Mouse (Mus musculus): Measurements from ENCODE around the gene Abhd13. TPM values are rescaled to one million over a fixed set of nuclear protein-coding genes. Genes with fewer than 3 reads are reported as not detected.
A peak's percentile ranks its signal among the peaks of the same experiment; 100 is the strongest.

The Abhd13 gene
- polyA plus RNA-seq (2012; rRNA removed), result 12.9 and 13.0 TPM in 2 replicates

DNA sequence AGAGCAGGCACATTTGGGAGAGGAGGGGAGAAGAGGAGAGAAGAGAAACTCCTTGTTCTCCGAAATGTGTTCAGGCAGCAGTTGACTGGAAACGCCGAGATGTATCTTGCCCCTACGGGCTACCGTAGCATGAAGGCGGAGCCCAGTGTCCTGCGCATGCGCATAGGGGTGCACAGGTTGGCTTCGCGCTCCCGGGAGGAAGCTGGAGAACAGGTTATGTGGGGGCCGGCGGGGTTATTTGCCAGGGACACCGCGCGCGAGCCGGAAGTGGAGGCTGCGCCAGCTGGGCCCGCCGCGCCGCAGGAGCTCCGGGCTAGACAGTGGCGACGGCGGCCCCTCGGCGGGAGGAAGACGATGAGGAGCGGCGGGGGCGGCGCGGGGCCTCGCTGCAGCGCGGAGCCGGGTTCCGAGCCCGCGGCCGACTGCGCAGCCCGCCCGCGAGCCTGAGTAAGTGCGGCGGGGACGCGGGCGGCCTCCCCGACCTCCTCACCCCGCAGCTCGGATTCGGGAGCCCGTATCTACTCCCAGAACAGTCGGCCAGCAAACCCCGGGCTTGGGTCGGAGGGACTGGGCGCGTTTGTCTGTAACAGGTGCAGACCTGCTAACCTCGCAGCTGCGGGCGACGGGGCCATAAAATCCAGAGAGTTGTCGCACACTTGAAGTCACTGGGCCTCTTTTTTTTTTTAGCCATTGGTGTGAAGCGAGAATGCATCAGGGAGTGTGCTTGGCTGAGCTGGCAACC, at the start of gene Abhd13, which contains the start of gene Lig4:
TSS of gene Abhd13 (plus strand) at position 135 of the 742 bp plus-strand sequence.
TSS of gene Lig4 (minus strand) at position 114 of the 742 bp plus-strand sequence.
- peaks cover 13% of the 10 kb centered on the region for H3K4me1 ChIP-seq (ENCODE audit: control insufficient read depth, insufficient read depth, low read length)
- 0 out of 2 replicates have a peak within 1 kb of the TSS, but pooled peaks have one; percentile 44 for H3K27ac ChIP-seq (ENCODE audit: insufficient read depth, low read length)
- peak within 1 kb of the TSS; percentile 91 for H3K4me3 ChIP-seq (ENCODE audit: insufficient read depth, low read length)
- TF ChIP-seq CTCF (IDR thresholded peaks at IDR 0.05; ENCODE audit: extremely low read depth, insufficient read depth, low read length) (no peak), POLR2A (IDR thresholded peaks at IDR 0.05; ENCODE audit: extremely low read depth, insufficient read depth, low read length) (peak; percentile 72; the same call in 1 of the 2 replicates)

DNA sequence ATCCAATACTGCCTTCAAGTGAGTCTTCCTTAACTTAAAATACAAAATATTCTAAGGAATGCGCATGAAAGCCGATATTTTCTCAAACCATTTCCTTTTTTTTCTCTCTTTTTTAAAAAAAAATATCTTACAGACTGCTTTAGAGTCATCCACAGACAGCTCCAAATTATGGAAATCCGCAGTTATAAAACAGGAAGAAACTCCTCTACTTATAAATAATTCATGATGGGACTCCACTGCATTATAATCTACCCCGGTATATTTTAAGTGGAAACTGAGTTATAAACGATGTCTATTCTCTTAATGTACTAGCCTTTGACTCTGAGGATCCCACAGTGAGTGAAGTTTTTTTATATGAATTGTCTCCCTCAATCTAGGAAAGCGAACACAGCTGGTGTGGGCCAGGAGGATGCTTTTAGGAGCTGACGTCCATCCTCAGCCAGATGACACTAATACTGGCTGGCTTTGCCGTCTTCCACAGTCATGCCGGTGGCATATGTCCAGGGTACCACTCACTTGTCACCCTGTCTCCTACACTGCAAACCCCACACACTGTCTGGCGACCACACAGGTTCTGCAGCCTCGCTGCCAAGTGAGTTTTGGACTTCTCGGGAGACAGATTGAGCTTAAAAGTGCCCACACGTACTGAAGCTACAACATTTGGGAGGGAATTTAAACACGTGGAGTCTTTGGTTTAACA, 47.6 kb upstream of the Abhd13 start:
- no peak for TF ChIP-seq POLR2A (IDR thresholded peaks at IDR 0.05; ENCODE audit: extremely low read depth, insufficient read depth, low read length)
- no peak for TF ChIP-seq CTCF (IDR thresholded peaks at IDR 0.05; ENCODE audit: extremely low read depth, insufficient read depth, low read length)
- H3K4me3 ChIP-seq (ENCODE audit: insufficient read depth, low read length), result no peak overlapping the region
- no peaks in the 10 kb centered on the region for H3K4me1 ChIP-seq (ENCODE audit: control insufficient read depth, insufficient read depth, low read length)
- H3K27ac ChIP-seq (ENCODE audit: insufficient read depth, low read length), result no peak overlapping the region

GRCm38 (mm10) chr8:9932711-9933110, 44.8 kb upstream of the Abhd13 start:
- Histone ChIP-seq H3K4me3 (ENCODE audit: insufficient read depth, low read length) (no peak overlapping the region), H3K27ac (ENCODE audit: insufficient read depth, low read length) (no peak overlapping the region), H3K4me1 (ENCODE audit: control insufficient read depth, insufficient read depth, low read length) (no peaks in the 10 kb centered on the region)
- TF ChIP-seq POLR2A (IDR thresholded peaks at IDR 0.05; ENCODE audit: extremely low read depth, insufficient read depth, low read length), result no peak
- TF ChIP-seq CTCF (IDR thresholded peaks at IDR 0.05; ENCODE audit: extremely low read depth, insufficient read depth, low read length), result no peak

DNA sequence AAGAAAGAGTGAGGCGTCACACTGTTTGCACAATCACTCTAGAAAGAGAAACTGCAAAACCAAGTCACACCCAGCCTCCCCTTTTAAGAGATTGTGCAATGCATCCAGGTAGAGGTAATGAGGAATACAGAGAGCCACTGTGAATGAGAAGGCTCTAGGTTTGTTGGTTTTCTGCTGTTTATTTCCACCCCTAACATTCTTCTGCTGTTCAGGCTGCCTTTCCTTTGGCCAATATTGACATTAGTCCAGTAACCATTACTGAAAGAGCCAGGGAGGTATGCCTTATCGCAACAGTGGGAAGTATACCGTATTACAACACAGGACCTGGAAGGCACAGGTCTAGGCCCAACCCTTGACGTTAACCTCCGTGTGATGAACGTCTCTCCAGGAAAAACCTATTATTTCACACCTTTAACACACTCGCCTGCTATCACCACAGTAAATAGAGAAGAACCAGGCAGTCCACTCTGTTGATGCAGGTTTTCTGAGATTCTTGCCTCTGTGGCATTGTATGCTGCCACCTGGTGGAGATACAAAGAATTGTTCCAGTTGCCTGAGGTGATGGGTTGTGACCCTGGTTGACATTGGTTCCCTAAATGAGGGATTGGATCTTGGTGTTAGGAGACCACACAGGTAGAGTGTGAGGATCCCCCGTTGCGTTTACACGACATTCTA, 42.5 kb upstream of the Abhd13 start:
- H3K4me3 ChIP-seq (ENCODE audit: insufficient read depth, low read length), result no peak overlapping the region
- H3K27ac ChIP-seq (ENCODE audit: insufficient read depth, low read length), result no peak overlapping the region
- H3K4me1 ChIP-seq (ENCODE audit: control insufficient read depth, insufficient read depth, low read length), result no peaks in the 10 kb centered on the region
- no peak for TF ChIP-seq POLR2A (IDR thresholded peaks at IDR 0.05; ENCODE audit: extremely low read depth, insufficient read depth, low read length)
- peak; percentile 84 for TF ChIP-seq CTCF (IDR thresholded peaks at IDR 0.05; ENCODE audit: extremely low read depth, insufficient read depth, low read length)

DNA sequence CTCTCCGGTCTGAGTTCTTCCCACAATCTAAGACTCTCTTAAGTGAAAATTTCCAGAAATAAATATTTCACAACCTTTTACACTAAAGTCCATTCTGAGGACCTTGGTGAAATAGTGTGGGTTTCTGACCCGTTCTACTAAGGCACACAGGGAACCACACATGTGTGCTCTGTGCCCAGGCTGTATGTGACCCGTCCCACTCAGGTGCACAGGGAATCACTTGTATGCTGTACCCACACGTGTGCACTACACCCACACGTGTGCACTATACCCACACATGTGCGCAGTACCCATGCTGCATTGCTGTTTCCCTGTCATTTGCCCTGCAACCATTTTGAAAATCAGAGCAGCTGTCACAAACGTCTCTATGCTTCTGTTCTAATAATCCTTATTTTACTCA, 41.9 kb upstream of the Abhd13 start:
- Histone ChIP-seq H3K4me1 (ENCODE audit: control insufficient read depth, insufficient read depth, low read length) (no peaks in the 10 kb centered on the region), H3K4me3 (ENCODE audit: insufficient read depth, low read length) (no peak overlapping the region), H3K27ac (ENCODE audit: insufficient read depth, low read length) (no peak overlapping the region)
- TF ChIP-seq POLR2A (IDR thresholded peaks at IDR 0.05; ENCODE audit: extremely low read depth, insufficient read depth, low read length) (no peak), CTCF (IDR thresholded peaks at IDR 0.05; ENCODE audit: extremely low read depth, insufficient read depth, low read length) (no peak)

DNA sequence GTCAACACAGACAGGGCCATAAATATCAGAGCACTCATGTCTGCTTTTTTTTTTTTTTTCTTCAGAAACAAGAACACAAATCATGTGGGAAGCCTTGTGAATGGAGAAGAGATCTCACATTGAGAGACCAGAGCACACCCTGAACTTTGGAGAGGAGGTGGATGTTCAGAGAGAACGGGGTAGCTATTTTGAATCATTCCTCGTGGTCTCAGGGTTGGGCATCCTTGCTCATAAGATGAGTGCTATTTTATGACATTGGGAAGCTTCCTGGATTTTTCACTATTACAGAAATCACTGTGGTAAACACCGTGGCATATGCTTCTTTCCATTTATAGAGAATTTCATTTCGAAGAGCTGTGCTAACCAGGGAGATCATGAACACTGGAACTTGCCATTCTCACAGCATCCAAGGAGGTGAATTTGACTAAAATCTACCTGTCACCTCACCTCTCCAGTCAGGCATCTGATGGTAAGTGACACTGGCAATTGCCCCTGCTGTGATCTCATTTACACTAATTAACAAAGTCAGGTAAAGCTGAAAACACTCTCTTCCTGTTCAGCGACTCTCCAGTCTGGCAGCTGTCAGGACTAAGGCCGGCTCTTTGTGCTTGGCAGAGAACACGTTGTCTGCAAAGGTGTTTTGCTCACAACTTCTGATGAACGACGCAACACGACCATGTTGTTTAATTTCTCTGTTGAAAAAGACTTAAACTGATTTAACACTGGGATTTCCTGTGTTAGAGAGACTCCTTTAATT, 28.2 kb upstream of the Abhd13 start:
- Histone ChIP-seq H3K27ac (ENCODE audit: insufficient read depth, low read length) (no peak overlapping the region), H3K4me1 (ENCODE audit: control insufficient read depth, insufficient read depth, low read length) (peaks cover 2% of the 10 kb centered on the region), H3K4me3 (ENCODE audit: insufficient read depth, low read length) (no peak overlapping the region)
- TF ChIP-seq POLR2A (IDR thresholded peaks at IDR 0.05; ENCODE audit: extremely low read depth, insufficient read depth, low read length), result no peak
- no peak for TF ChIP-seq CTCF (IDR thresholded peaks at IDR 0.05; ENCODE audit: extremely low read depth, insufficient read depth, low read length)

DNA sequence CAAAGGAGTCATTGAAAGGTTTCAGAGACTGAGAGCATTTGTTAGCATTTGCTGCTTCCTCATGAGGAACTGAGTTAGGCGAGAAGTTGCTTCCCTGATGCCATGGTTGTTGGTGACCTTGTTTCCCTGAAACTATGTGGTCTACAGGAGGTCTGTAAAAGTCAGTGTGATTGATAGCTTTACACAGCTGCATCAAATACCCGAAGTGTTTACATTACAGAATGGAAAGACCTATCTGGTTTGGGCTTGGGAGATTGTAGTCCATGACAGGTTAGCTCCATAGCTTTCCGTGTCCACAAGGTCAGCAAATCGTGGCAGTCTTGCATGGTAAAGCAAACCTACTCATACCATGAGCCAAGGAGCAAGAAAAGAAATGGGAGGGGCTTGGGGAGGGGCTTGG, 19.2 kb upstream of the Abhd13 start:
- no peaks in the 10 kb centered on the region for H3K4me1 ChIP-seq (ENCODE audit: control insufficient read depth, insufficient read depth, low read length)
- TF ChIP-seq POLR2A (IDR thresholded peaks at IDR 0.05; ENCODE audit: extremely low read depth, insufficient read depth, low read length) (no peak), CTCF (IDR thresholded peaks at IDR 0.05; ENCODE audit: extremely low read depth, insufficient read depth, low read length) (no peak)
- H3K4me3 ChIP-seq (ENCODE audit: insufficient read depth, low read length), result no peak overlapping the region
- H3K27ac ChIP-seq (ENCODE audit: insufficient read depth, low read length), result no peak overlapping the region

- no peak for TF ChIP-seq POLR2A (IDR thresholded peaks at IDR 0.05; ENCODE audit: extremely low read depth, insufficient read depth, low read length)
- no peak for TF ChIP-seq CTCF (IDR thresholded peaks at IDR 0.05; ENCODE audit: extremely low read depth, insufficient read depth, low read length)
Observed at GRCm38 (mm10) chr8:9959919-9960318, 17.6 kb upstream of the Abhd13 start.

DNA sequence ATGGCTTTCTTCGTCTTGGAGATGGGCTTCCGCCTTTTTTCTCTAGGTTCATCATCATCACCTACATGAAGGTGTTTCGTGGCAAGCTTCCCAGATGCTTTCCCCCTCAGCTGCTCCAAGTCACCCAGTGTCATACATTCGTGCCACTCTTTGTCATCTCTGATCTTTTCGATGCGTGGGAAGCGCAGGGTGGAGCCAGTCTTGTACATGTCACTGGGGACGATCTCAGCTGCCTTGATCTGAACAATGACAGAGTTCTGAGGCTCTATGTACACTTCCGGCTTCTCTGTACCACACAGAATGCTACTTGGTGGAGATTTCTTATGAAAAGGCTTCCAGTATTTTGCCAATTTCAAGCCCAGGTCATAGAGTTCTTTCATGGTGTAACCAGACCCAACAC, 5.6 kb upstream of the Abhd13 start:
- Histone ChIP-seq H3K27ac (ENCODE audit: insufficient read depth, low read length) (no peak overlapping the region), H3K4me3 (ENCODE audit: insufficient read depth, low read length) (no peak overlapping the region), H3K4me1 (ENCODE audit: control insufficient read depth, insufficient read depth, low read length) (peaks cover 1% of the 10 kb centered on the region; the same call in 1 of the 2 replicates)
- TF ChIP-seq POLR2A (IDR thresholded peaks at IDR 0.05; ENCODE audit: extremely low read depth, insufficient read depth, low read length) (no peak), CTCF (IDR thresholded peaks at IDR 0.05; ENCODE audit: extremely low read depth, insufficient read depth, low read length) (no peak)

More at GRCm38 (mm10) chr8:9959919-9960318, 17.6 kb upstream of the Abhd13 start:
- H3K4me3 ChIP-seq (ENCODE audit: insufficient read depth, low read length), result no peak overlapping the region
- no peak overlapping the region for H3K27ac ChIP-seq (ENCODE audit: insufficient read depth, low read length)
- no peaks in the 10 kb centered on the region for H3K4me1 ChIP-seq (ENCODE audit: control insufficient read depth, insufficient read depth, low read length)

All from cortical plate, adult 2 months (tissue).